In genomic region chr16:18893840-18894372, GRCm38 (mm10) we compare ENCODE assay signal across 24 mouse cellular contexts. TPM values are rescaled to one million over a fixed set of nuclear protein-coding genes. Genes with fewer than 3 reads are reported as not detected.
"Had no signal": no experiment of that assay in that cellular context is flagged by ENCODE, and none has a peak within 500 bp of the region (broad histone marks: within the 10 kb centered on the region; RNA-seq: fewer than 3 reads in every experiment).

No protein-coding gene starts in this region.

- H3K4me1 ChIP-seq: midbrain, embryonic 10.5 days; midbrain, embryonic 15.5 days; neural tube, embryonic 12.5 days; neural tube, embryonic 15.5 days had no signal

- H3K27ac ChIP-seq: kidney, postnatal 0 days; left cerebral cortex, adult 2 months; liver, embryonic 13.5 days; midbrain, embryonic 10.5 days; midbrain, embryonic 15.5 days; neural tube, embryonic 12.5 days; neural tube, embryonic 15.5 days; stomach, postnatal 0 days had no signal

- ATAC-seq: intestine, embryonic 16.5 days; midbrain, embryonic 15.5 days had no signal

- DNase-seq: kidney, adult 18-20 months; kidney, postnatal 25 days; layer of hippocampus, postnatal 36 days; liver, embryonic 13.5 days; lung, embryonic 14.5 days; right cerebral cortex, adult 18-20 months; right cerebral cortex, postnatal 14 days; right cerebral cortex, postnatal 4 days; thymus, adult 2 months; thymus, postnatal 14 days; thymus, postnatal 4 days had no signal

- H3K27me3 ChIP-seq: liver, embryonic 13.5 days; megakaryocyte, embryonic 14.5 days; midbrain, embryonic 15.5 days; neural tube, embryonic 12.5 days; neural tube, embryonic 15.5 days had no signal

- H3K9ac ChIP-seq: liver, embryonic 13.5 days; lung, embryonic 14.5 days; midbrain, embryonic 15.5 days; neural tube, embryonic 12.5 days; neural tube, embryonic 15.5 days had no signal

- H3K9me3 ChIP-seq: liver, embryonic 13.5 days; megakaryocyte, embryonic 14.5 days; midbrain, embryonic 10.5 days; midbrain, embryonic 15.5 days; neural tube, embryonic 12.5 days; neural tube, embryonic 15.5 days had no signal

- H3K4me3 ChIP-seq: left cerebral cortex, adult 2 months; liver, embryonic 13.5 days; megakaryocyte, embryonic 14.5 days; midbrain, embryonic 10.5 days; midbrain, embryonic 15.5 days; neural tube, embryonic 12.5 days; neural tube, embryonic 15.5 days had no signal

- H3K4me2 ChIP-seq: liver, embryonic 13.5 days; lung, embryonic 14.5 days; midbrain, embryonic 15.5 days; neural tube, embryonic 12.5 days; neural tube, embryonic 15.5 days had no signal

RNA-seq across cellular contexts. Expression of gene Gm28539, which starts 57.5 kb away (rescaled TPM):
- polyA plus RNA-seq: intestine, embryonic 16.5 days; kidney, embryonic 14.5 days; kidney, postnatal 0 days; limb, embryonic 11.5 days; liver, embryonic 13.5 days; liver, embryonic 16.5 days; lung, embryonic 14.5 days; midbrain, embryonic 10.5 days; neural tube, embryonic 12.5 days; stomach, embryonic 14.5 days; stomach, postnatal 0 days; thymus, adult 2 months had no signal
